Mouse (Mus musculus) granulocyte monocyte progenitor cell, adult 5-6 weeks (primary cell): ENCODE results near the gene Zfp512. TPM values are rescaled to one million over a fixed set of nuclear protein-coding genes. Genes with fewer than 3 reads are reported as not detected.

Experiments
- ATAC-seq: replicated peaks from 2 replicates; pipeline ENCODE4 v1.8.0; 2016; ENCODE audit warnings: mild to moderate bottlenecking, moderate TSS enrichment, inconsistent platforms; ENCODE audit not compliant: poor library complexity, severe bottlenecking
- total RNA-seq, 2 experiments: library from RNA; stranded (forward) in 1 of 2; stranded (reverse) in 1 of 2; fragments of 200-712, 200-1000 nt in 1 of 2; fragments of >200 nt in 1 of 2; fragmentation: Nextera tagmentation in 1 of 2; gene quantifications; 2 replicates each; pipeline ENCODE4 v1.2.3; 2014 to 2017

The Zfp512 gene
- total RNA-seq, 2 experiments from 2014 or later: 17.9 to 29.5 TPM

DNA sequence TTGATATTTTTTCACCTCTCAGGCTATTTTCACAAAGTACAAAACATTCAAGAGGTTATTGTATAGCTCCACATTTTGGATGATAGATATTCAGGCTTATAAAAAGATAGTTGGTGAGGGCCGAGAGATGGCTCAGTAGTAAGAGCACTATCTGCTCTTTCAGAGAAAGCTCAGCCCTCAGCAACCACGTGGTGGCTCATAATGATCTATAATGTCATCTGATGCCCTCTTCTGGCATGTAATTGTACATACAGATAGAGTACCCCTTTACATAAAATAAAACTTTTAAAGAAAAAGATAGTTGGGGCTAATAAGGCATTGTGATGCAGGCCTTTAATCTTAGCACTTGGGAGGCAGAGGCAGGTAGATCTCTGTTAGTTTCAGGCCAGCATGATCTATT lies 76.3 kb downstream of the Zfp512 start:
- no peak for ATAC-seq

Other genes starting within 250 kb of the Zfp512 start
- gene Ppm1g, start 231.7 kb upstream of the Zfp512 start, total RNA-seq (2014; fragmentation: Nextera tagmentation): 155 and 167 TPM in 2 replicates
- 175 and 201 TPM in 2 replicates for gene Ppm1g, start 231.7 kb upstream of the Zfp512 start, total RNA-seq (2017)
- gene Nrbp1, start 211.6 kb upstream of the Zfp512 start, total RNA-seq (2014; fragmentation: Nextera tagmentation): 65.6 and 75.4 TPM in 2 replicates
- gene Nrbp1, start 211.6 kb upstream of the Zfp512 start, total RNA-seq (2017): 79.2 and 99.5 TPM in 2 replicates
- not detected in 2 replicates for gene Gm9970, start 211.2 kb upstream of the Zfp512 start, total RNA-seq (2014; fragmentation: Nextera tagmentation)
- not detected in 2 replicates for gene Gm9970, start 211.2 kb upstream of the Zfp512 start, total RNA-seq (2017)
- 1.6 and 19.8 TPM in 2 replicates for gene Krtcap3, start 200.7 kb upstream of the Zfp512 start, total RNA-seq (2014; fragmentation: Nextera tagmentation)
- gene Krtcap3, start 200.7 kb upstream of the Zfp512 start, total RNA-seq (2017): 1.6 and 4.7 TPM in 2 replicates
- 16.5 and 29.2 TPM in 2 replicates for gene Ift172, start 161.3 kb upstream of the Zfp512 start, total RNA-seq (2014; fragmentation: Nextera tagmentation)
- 12.7 and 44.9 TPM in 2 replicates for gene Ift172, start 161.3 kb upstream of the Zfp512 start, total RNA-seq (2017)
- gene Fndc4, start 156.4 kb upstream of the Zfp512 start, total RNA-seq (2014; fragmentation: Nextera tagmentation): not detected in 2 replicates
- not detected in 2 replicates for gene Fndc4, start 156.4 kb upstream of the Zfp512 start, total RNA-seq (2017)
- gene Gckr, start 155.0 kb upstream of the Zfp512 start, total RNA-seq (2014; fragmentation: Nextera tagmentation): not detected in 2 replicates
- not detected in 2 replicates for gene Gckr, start 155.0 kb upstream of the Zfp512 start, total RNA-seq (2017)
- gene 4930548H24Rik, start 33.3 kb downstream of the Zfp512 start, total RNA-seq (2014; fragmentation: Nextera tagmentation): not detected in 2 replicates
- not detected in 2 replicates for gene 4930548H24Rik, start 33.3 kb downstream of the Zfp512 start, total RNA-seq (2017)
- 22.0 and 31.5 TPM in 2 replicates for gene Gpn1, start 42.3 kb downstream of the Zfp512 start, total RNA-seq (2014; fragmentation: Nextera tagmentation)
- 35.3 and 46.6 TPM in 2 replicates for gene Gpn1, start 42.3 kb downstream of the Zfp512 start, total RNA-seq (2017)
- gene Slc4a1ap, start 74.6 kb downstream of the Zfp512 start, total RNA-seq (2014; fragmentation: Nextera tagmentation): 32.1 and 37.3 TPM in 2 replicates
- 45.1 and 53.4 TPM in 2 replicates for gene Slc4a1ap, start 74.6 kb downstream of the Zfp512 start, total RNA-seq (2017)
- 13.8 and 19.2 TPM in 2 replicates for gene Supt7l, start 75.4 kb downstream of the Zfp512 start, total RNA-seq (2014; fragmentation: Nextera tagmentation)
- 18.0 and 20.3 TPM in 2 replicates for gene Supt7l, start 75.4 kb downstream of the Zfp512 start, total RNA-seq (2017)
- gene Mrpl33, start 144.5 kb downstream of the Zfp512 start, total RNA-seq (2014; fragmentation: Nextera tagmentation): 543 and 559 TPM in 2 replicates
- gene Mrpl33, start 144.5 kb downstream of the Zfp512 start, total RNA-seq (2017): 224 and 356 TPM in 2 replicates
- 22.9 and 33.9 TPM in 2 replicates for gene Rbks, start 245.2 kb downstream of the Zfp512 start, total RNA-seq (2014; fragmentation: Nextera tagmentation)
- gene Rbks, start 245.2 kb downstream of the Zfp512 start, total RNA-seq (2017): 22.4 and 28.9 TPM in 2 replicates
- 81.3 and 123 TPM in 2 replicates for gene Babam2, start 245.3 kb downstream of the Zfp512 start, total RNA-seq (2014; fragmentation: Nextera tagmentation)
- 47.7 and 63.9 TPM in 2 replicates for gene Babam2, start 245.3 kb downstream of the Zfp512 start, total RNA-seq (2017)